Comparison of ENCODE assay signal across 8 mouse cellular contexts in genomic region chr11:31675430-31675829, GRCm38 (mm10). TPM values are rescaled to one million over a fixed set of nuclear protein-coding genes. Genes with fewer than 3 reads are reported as not detected.
A peak's percentile ranks its signal among the peaks of the same experiment; 100 is the strongest.
DNase-seq lines count a peak whose midpoint lies in the region; ATAC-seq and TF ChIP-seq lines count a peak whose summit lies in the region.

No protein-coding gene starts in this region.

- peak; percentile 84 for DNase-seq in forebrain, embryonic 14.5 days (ENCODE audit: low spot score)
- DNase-seq in neural tube, embryonic 10.5 days (ENCODE audit: extremely low spot score, low spot score) = peak; percentile 46
- DNase-seq in c-Kit-positive CD71-negative TER-119-negative erythroid progenitor cells, embryonic 14.5 days (ENCODE audit: low read depth) = peak; percentile 47
- peak; percentile 51 to 57 for DNase-seq in heart, postnatal 36 days
- DNase-seq in lung, postnatal 0 days (ENCODE audit: low spot score) = peak; percentile 79
- peak; percentile 43 for DNase-seq in yolk sac, embryonic 10.5 days (ENCODE audit: low spot score)

- H3K27me3 ChIP-seq in forebrain, embryonic 14.5 days (replicated peaks; ENCODE audit: control insufficient read depth, insufficient read depth, low read length) = no peaks in the 10 kb centered on the region
- H3K27me3 ChIP-seq in forebrain, embryonic 15.5 days = no peaks in the 10 kb centered on the region
- H3K27me3 ChIP-seq in neural tube, embryonic 15.5 days (replicated peaks) = no peaks in the 10 kb centered on the region
- no peaks in the 10 kb centered on the region for H3K27me3 ChIP-seq in lung, postnatal 0 days (replicated peaks; ENCODE audit: insufficient read depth, low read length)

- intact Hi-C loops in heart, postnatal 36 days (cut with DNase I) = loop anchor here (1.0 to 5.0 kb wide), 3 partner anchors 177 to 487 kb away; no protein-coding TSS in a partner anchor

- no peaks in the 10 kb centered on the region for H3K36me3 ChIP-seq in forebrain, embryonic 14.5 days (ENCODE audit: control insufficient read depth, insufficient read depth, low read length)
- no peaks in the 10 kb centered on the region for H3K36me3 ChIP-seq in forebrain, embryonic 15.5 days
- no peaks in the 10 kb centered on the region for H3K36me3 ChIP-seq in neural tube, embryonic 15.5 days
- no peaks in the 10 kb centered on the region for H3K36me3 ChIP-seq in lung, postnatal 0 days (ENCODE audit: insufficient read depth, low read length)

- H3K9ac ChIP-seq in forebrain, embryonic 14.5 days (ENCODE audit: low read length) = no peak overlapping the region
- no peak overlapping the region for H3K9ac ChIP-seq in forebrain, embryonic 15.5 days (replicated peaks)
- H3K9ac ChIP-seq in neural tube, embryonic 15.5 days (replicated peaks) = no peak overlapping the region
- no peak overlapping the region for H3K9ac ChIP-seq in lung, postnatal 0 days (replicated peaks; ENCODE audit: low read depth)

- H3K9me3 ChIP-seq in forebrain, embryonic 14.5 days (replicated peaks; ENCODE audit: control insufficient read depth, low read length) = no peaks in the 10 kb centered on the region
- no peaks in the 10 kb centered on the region for H3K9me3 ChIP-seq in forebrain, embryonic 15.5 days
- no peaks in the 10 kb centered on the region for H3K9me3 ChIP-seq in neural tube, embryonic 15.5 days (replicated peaks)
- H3K9me3 ChIP-seq in lung, postnatal 0 days (ENCODE audit: low read length) = no peaks in the 10 kb centered on the region

- no peak for TF ChIP-seq EP300 in lung, postnatal 0 days (IDR thresholded peaks at IDR 0.05)

- TF ChIP-seq CTCF in lung, postnatal 0 days (IDR thresholded peaks at IDR 0.05) = peak; percentile 80

- no peak overlapping the region for H3K27ac ChIP-seq in forebrain, embryonic 14.5 days (ENCODE audit: low read depth, low read length)
- no peak overlapping the region for H3K27ac ChIP-seq in forebrain, embryonic 15.5 days (replicated peaks)
- H3K27ac ChIP-seq in neural tube, embryonic 15.5 days (replicated peaks) = no peak overlapping the region
- H3K27ac ChIP-seq in lung, postnatal 0 days (ENCODE audit: low read length) = no peak overlapping the region

- peaks cover 3% of the 10 kb centered on the region for H3K4me1 ChIP-seq in forebrain, embryonic 14.5 days (ENCODE audit: control insufficient read depth, insufficient read depth, low read length)
- H3K4me1 ChIP-seq in forebrain, embryonic 15.5 days = peaks cover 12% of the 10 kb centered on the region
- peaks cover 22% of the 10 kb centered on the region for H3K4me1 ChIP-seq in neural tube, embryonic 15.5 days
- peaks cover 3% of the 10 kb centered on the region; the same call in 1 of the 2 replicates for H3K4me1 ChIP-seq in lung, postnatal 0 days (ENCODE audit: insufficient read depth, low read depth, low read length)

- H3K4me3 ChIP-seq in forebrain, embryonic 14.5 days (ENCODE audit: low read depth, low read length) = no peak overlapping the region
- no peak overlapping the region for H3K4me3 ChIP-seq in forebrain, embryonic 15.5 days
- no peak overlapping the region for H3K4me3 ChIP-seq in neural tube, embryonic 15.5 days (replicated peaks)
- no peak overlapping the region for H3K4me3 ChIP-seq in lung, postnatal 0 days (ENCODE audit: low read depth, low read length)

- 42% methylated on average over 2 of the region's 2 CpGs for WGBS in forebrain, embryonic 14.5 days
- WGBS in forebrain, embryonic 15.5 days = 40% methylated on average over 2 of the region's 2 CpGs
- 47% methylated on average over 2 of the region's 2 CpGs for WGBS in neural tube, embryonic 15.5 days
- WGBS in lung, postnatal 0 days = 46% methylated on average over 2 of the region's 2 CpGs

- no peak overlapping the region for H3K4me2 ChIP-seq in forebrain, embryonic 14.5 days (ENCODE audit: low read length)
- H3K4me2 ChIP-seq in forebrain, embryonic 15.5 days (replicated peaks) = no peak overlapping the region
- no peak overlapping the region for H3K4me2 ChIP-seq in neural tube, embryonic 15.5 days
- no peak overlapping the region for H3K4me2 ChIP-seq in lung, postnatal 0 days (replicated peaks; ENCODE audit: low read depth, low read length)

- ATAC-seq in forebrain, embryonic 14.5 days = no peak
- no peak for ATAC-seq in forebrain, embryonic 15.5 days (replicated peaks)
- no peak for ATAC-seq in neural tube, embryonic 15.5 days (ENCODE audit: low FRiP score)
- ATAC-seq in lung, postnatal 0 days = no peak

RNA-seq across cellular contexts. Expression of gene Bod1, which starts 3.7 kb away (rescaled TPM):
- polyA plus RNA-seq in forebrain, embryonic 14.5 days (2014; fragmentation: Nextera tagmentation; extraction: Ambion mirVana) = 154 and 184 TPM in 2 replicates
- polyA plus RNA-seq in forebrain, embryonic 15.5 days (2015; fragmentation: Nextera tagmentation; extraction: Ambion mirVana) = 156 and 163 TPM in 2 replicates
- 111 and 118 TPM in 2 replicates for polyA plus RNA-seq in neural tube, embryonic 15.5 days (2015; fragmentation: Nextera tagmentation; extraction: Ambion mirVana)
- total RNA-seq in heart, postnatal 36 days (2021) = 100 to 1,000 TPM; 122 to 131 TPM
- polyA plus RNA-seq in lung, postnatal 0 days (2015; fragmentation: Nextera tagmentation; extraction: Ambion mirVana) = 51.1 and 53.2 TPM in 2 replicates
